Mouse (Mus musculus): ENCODE measurements around the gene Nudt4.

The Nudt4 gene

DNA sequence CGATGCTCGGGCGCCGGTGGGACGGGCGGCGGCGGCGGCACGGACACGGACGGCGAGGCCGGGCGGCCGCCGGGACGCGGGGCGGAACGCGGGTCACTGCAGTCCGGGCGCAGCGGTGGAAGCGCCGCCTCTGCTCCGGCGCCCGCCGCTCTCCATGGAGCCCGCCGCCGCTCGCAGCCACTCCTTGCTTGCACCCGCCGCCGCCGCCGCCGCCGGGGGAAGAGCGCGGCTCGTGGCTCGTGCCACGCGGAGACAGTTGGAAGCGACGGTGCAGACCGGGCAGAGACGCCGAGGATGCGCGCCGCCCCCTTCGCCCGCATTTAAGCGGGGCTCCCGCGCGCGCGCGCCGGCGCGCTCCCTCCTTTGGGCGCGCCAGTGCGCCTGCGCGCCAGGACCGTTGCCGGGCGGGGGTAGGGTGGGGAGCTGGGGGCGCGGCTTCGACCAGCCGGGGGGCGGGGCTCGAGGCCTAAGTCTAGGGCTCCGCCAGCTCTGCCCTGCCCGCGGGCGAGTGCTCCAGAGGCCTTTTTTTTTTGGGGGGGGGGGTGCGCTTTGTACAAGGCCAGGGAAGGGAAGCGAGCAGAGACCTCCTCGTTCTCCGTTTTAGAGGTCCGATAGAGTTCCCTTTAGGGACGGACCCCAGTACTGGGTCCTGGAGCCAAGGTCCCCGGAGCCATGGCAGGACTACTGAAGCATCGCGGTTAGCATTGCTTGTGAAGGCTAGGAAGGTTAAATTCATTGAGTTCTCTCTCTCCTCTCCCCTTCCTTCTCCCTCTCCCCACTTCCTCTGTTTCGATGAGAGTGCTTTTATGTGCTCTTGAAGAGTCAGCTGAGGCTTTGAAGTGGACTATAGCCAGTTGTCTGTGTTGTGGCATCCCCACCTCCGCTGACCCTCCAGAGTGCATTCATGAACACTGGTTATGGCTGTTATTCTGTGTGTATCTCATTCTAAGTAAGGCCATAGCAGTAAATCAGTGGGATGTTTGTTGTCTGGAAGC, at the start of gene Nudt4:
Gene Nudt4, minus strand, starts transcription at position 296 of the 995 bp plus-strand sequence.
- DNase-seq (ENCODE audit: low spot score): peak; percentile 81

DNA sequence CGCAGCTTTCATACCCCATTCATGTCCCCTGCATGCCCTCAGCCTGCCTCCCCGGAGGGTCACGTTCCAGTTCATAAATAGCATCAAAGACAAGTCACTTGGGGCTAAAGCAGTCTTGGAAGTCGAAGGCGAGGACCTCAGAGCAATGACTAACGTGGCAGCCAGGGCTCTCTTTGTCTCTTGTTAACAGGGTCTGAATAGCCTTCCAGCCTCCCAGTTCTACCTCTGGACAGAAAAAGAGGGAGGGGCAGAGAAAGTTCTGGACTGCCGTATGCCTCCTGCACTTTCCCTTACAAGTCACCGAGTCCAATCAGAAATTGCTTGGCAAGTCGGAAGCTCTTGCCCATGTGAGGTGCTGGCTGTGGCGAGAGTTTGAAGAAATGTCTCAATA, 47.4 kb upstream of the Nudt4 start:
- no peak for DNase-seq (ENCODE audit: low spot score)

DNA sequence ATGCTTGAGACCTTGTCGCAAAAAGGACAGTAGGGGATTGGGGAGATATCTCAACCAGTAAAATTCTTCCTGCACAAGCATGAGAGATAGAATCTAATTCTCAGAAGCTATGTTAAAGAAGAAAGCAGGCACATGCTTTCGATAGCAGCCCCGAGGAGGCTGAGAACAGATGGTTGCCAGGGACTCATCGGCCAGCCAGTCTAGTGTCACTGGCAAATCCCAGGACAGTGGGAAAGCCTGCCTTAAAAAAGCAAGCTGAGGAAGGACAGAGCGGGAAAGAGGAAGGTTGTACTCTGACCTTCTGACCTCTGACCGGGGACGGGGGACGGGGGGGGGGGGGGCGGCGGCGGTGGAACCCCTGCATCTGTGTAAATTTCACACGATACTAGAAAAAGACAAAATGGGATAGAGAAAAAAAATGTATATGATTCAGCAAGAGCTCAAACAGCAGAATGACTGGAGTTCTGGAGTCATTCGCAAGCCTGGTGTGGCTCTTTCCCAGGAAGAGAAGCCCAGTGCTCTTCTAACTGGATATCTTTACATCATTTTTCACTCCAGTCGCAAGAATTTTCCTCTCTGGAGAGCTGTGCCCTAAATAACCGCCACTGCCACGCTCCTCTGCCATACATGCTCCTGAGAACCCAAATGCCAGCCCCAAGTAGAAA, 46.9 kb upstream of the Nudt4 start:
- no peak for DNase-seq (ENCODE audit: low spot score)

DNA sequence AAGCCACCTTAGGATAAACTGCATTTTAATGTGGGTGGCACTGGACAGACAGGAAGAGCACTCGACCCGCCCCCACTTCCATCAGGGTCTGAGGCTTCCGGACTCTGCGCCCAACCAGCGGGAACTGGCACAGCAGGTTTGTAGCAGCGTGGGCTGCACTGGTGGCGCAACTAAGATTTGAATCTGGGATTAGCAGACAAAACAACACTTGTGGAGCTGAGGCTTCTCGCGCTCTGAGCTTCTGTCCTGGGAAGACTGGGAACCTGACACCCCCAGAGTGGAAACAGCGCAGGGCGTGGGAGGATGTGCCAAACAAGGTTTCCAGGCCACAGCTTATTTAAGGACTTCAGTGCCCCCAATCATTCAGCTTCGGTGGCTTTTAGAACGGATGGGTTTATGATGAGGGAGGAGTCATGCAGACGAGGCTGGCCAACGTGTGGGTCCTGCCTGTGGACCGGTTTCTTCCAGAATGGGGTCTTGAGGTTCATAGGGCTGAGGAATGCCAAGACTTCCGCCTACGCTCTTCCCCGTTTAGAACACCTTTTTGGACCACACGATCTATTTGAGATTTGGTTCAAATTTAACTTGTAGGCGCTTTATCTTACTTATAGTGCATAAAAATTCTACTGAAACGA, 41.1 kb upstream of the Nudt4 start:
- peak; percentile 17 for DNase-seq (ENCODE audit: low spot score)

DNA sequence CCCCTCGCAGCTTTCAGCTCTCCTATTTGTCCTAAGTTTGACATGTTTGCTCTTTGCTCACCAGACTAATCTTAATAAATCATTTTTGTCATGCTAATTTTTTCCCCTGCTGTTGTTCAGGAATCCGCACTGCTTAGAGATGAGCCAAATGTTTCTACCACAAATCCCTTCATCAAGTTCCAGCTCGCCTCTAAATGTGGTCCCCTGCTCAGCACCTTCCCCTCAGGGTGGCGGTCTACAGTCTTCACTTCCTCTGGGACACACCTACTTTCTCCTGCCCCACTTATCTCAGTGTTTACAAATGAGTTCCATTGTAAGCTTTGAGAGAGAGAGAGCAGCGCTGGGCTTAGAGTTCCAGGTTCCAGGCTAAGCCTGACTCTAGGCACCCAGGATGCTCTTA, 36.6 kb upstream of the Nudt4 start:
- no peak for DNase-seq (ENCODE audit: low spot score)

DNA sequence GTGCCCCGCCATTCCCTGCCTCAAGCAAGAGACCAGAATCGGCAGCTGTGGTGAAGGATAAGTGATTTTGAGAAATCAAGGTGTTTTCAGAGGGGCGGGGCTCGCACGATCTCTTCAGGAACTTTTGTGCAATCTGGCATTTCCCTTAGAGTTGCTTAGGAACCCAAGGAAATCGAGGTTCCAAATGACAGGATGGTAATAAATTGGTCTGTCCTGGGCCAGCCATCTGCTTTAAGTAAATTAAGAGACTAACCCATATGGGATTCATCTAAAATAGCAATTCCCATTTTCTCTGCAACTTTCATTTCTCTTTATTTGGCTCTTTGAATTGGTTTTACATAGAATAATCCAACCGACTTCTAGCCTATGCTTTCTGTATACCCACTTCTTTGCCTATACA, 35.8 kb upstream of the Nudt4 start:
- peak; percentile 30 for DNase-seq (ENCODE audit: low spot score)

DNA sequence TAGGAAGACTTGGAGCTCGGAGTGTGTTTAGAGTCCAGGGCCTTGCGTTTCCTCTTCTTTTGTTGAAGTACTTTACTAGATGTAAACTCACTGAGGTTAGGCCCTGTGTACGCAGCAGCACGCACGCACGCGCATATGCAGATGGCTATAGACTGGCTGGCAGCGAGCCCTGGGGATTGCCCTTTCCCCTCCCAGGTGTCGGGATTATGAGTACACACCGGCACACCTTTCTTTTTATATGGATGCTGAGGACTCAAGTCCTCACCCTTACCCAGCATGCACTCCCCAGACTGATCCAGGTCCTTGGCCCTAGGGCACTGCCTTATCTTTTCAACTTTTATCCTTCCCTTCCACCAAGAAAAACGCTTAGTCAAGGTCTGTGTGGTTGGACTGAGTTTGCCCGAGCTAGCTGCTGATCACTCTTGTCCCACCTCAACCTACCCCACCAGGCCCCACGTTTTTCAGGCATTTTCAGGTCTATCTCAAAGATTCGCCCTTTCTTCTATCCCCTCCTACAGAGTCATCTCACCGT, 34.2 kb upstream of the Nudt4 start:
- DNase-seq (ENCODE audit: low spot score): no peak

DNA sequence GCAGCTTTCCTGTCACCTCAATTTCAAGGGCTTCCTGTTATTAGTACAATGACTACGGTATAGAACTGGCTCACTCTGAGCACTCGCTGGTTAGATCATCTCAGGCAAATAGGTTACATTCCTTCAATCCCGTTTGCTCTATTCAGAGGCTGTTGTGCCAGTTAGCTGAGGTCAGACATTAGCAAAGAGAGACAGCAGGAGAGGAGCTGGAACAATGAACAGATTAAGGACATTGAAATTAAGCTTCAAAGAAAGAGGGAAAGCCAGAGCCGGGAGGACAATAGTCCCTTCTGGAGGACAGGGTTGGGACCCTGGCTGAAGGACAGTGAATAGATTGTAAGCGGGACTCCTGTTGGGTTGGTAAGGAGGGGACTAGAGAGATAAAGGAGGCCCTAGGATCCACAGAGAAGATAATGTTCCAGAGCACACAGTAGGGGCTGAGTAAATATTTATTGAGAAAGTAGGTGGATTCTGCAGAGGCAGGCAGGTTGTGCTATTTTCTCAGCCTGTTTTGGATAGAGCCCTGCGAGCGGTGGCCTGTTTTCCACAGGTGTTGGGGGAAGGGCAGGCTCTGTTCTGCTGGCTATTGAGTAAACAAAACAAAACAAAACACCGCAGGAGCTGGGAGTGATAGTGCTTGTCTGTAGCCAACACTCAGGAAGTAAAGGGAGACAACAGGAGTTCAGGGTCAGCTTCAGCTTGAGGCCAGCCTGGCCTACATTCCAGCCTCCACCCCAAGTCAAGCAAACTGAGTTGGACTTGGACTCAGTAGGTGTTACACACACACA, 32.1 kb upstream of the Nudt4 start:
- no peak for DNase-seq (ENCODE audit: low spot score)

DNA sequence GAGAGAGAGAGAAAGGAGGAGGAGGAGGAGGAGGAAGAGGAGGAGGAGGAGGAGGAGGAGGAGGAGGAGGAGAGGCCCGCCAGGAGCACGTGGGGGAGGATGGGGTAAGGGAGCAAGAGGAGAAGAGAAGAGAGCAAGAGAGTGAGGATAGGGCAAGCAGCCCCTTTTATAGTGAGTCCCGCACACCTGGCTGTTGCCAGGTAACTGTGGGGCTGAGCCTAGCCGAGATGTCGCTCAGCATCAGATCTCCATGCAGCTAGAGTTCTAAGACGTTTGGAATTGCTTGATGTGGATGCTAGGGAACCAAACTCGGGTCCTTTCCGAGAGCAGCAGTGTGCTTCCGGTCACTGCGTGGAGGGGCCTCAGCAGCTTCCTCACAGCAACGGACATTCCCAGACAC, 30.5 kb upstream of the Nudt4 start:
- no peak for DNase-seq (ENCODE audit: low spot score)

DNA sequence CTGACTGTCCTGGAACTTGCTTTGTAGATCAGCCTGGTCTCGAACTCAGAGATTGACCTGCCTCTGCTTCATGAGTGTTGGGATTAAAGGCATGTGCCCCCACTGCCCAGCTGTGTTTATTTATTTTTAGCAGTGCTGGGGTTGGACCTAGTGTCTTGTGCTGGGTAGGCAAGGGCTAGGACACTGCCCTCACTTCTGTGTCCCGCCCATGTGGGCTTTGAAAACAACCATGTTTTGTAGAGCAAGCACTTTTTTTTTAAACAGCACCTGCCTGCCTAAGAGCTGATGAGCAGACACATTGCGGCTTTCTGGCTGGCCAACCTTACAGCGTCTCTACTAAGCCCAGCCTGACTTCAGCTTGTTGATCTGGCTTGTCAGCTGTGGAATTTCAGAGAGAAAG, 27.3 kb upstream of the Nudt4 start:
- no peak for DNase-seq (ENCODE audit: low spot score)

DNA sequence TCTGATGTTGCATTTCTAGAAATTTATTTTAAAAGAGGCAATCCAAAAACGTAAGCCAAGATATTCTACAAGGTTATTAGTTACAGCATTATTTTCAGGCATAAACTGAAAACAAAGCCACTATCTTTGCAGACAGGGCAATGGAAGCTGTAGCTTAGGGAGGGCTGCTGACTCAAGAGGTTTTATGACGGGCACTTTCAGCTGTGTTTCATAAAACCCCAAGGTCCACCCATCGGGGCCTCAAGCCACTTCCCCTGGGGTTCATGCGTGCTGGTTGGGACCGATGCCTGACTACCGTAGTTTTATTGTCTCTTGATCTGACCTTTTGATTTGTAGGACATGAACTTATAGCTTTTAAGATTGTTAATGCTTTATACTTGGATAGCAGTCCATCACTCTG, 26.2 kb upstream of the Nudt4 start:
- DNase-seq (ENCODE audit: low spot score): no peak

DNA sequence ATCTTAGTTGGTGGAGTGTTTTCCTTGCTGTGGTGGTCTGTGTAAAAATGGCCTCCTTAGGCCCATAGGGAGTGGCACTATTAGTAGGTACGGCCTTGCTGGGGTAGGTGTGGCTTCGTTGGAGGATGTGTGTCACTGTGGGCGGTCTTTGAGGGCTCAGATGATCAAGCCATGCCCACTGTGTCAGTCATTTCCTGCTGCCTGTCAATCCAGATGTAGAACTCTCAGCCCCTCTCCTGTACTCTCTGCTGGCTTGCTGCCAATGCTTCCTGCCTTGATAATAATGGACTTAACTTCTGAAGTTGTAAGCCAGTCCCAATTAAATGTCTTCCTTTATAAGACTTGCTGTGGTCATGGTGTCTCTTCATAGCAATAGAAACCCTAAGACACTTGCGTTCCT, 25.2 kb upstream of the Nudt4 start:
- DNase-seq (ENCODE audit: low spot score): no peak

DNA sequence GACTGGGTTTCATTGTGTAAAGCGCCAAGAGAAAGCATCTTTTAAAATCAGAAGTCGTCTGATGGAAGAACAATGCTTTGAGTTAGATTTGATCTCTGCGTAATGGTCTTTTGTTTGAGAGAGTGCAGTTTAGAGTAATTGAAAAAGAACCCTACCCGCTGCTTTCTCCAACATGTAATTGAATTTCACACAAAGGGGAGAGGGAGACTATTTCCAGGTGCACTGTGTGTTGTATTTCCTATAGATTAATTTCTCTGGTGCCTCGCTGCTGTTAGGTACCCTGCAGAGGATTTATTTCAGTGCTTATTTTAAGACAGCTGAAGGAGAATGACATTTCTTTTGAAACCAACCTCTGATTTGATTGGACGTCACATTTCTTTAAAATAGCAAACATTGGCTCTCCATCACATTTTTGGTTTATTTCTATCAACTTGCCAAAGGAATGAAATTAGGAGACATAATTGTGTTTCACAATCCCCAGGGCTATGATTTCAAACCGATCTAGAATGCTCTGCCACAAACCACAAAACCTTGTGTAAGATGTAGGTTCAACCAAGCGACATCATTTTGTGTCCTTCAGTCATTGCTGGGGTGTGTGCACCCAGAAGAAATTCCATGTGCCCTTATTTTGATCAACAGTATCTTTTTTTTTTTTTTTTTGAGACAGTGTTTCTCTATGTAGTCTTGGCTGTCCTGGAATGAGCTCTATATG, 23.7 kb upstream of the Nudt4 start:
- no peak for DNase-seq (ENCODE audit: low spot score)

DNA sequence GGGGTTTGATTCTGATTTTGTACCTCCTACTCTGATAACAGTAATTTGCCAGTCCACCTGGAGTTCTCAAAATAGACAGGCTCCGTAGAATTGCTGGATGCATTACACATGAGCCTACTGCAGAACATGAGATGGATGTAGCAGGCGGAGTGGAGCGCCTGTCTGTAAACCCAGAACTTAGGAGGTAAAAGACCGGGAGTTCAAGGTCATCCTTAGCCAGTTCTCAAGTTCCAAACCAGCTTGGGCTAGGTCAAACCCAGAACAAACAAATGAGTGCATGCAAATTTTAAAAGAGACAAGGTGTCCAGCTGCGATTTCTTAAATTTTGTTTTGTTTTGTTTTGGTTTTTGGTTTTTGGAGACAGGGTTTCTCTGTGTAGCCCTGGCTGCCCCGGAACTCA, 21.6 kb upstream of the Nudt4 start:
- no peak for DNase-seq (ENCODE audit: low spot score)

DNA sequence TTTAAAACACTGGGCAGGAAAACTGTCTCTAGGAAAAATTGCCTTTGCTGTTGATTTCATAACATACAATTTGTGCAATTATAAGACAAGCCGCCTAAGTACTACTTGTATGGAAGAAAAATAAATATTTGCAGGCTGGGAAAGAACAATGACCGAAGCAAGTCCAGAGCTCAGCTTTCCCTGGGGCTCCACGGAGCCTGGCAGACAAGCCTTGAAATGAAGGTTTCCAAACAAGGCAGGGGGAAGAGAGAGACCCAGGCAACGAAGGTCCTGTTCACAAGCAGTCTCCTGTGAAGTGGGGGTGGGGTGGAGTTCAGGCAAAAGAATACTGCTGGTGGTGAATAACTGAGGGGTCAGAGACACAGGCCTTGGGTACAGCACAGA, 13.6 kb upstream of the Nudt4 start:
- DNase-seq (ENCODE audit: low spot score): no peak

DNA sequence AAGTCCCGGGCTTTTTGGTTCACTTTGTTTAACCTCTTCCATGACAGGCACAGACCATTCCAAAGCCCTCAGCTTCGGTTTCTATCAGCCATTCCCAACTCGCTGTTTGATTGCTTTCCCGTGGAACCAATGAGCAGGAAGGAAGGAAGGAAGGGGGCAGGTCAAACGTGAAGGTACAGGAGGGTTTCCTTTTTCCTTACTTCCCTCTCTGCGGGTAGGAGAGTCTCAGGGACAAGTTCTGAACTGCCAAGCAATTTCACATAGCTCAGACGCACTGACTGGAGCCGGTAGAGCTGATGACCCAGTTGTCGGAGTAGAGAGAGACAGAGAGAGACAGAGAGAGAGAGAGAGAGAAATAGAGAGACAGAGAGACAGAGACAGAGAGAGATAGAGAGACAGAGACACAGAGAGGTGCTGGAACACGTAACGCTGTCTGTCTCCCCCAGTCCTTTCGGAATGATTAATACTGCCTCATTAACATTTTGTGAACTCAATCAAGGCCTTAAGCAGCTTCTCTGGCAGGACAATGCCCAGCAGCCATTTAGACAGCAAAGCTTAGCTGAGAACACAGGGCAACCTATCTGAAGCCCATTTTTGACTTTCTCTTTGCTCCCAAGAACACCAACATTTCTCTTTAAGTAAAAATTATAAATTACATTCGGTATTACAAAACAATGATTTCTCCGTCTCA, 13.1 kb upstream of the Nudt4 start:
- DNase-seq (ENCODE audit: low spot score): no peak

DNA sequence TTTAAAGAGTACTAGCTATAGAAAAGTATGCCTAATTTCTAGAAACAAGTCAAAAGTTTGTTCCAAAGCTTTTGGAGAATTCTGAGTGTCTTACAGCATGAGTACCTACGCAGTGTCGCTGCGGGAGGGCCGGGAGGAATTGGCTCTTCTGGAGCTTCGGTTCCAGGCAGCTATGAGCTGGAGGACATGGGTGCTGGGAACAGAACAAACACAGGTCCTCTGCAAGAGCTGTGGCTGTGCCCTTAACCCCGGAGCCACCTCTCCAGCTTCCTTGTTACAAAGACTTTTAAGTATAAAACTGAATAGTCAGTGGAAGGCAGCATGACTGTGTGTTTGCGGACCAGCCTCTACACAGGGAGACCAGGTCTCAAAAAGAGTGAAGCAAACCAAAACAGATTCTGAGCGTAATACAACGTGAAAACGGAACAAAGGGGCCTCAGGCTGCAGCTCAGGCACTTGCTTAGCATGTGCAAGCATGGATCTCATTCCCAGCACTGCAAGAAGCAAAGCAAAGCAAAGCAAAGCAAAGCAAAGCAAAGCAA, 12.0 kb upstream of the Nudt4 start:
- no peak for DNase-seq (ENCODE audit: low spot score)

DNA sequence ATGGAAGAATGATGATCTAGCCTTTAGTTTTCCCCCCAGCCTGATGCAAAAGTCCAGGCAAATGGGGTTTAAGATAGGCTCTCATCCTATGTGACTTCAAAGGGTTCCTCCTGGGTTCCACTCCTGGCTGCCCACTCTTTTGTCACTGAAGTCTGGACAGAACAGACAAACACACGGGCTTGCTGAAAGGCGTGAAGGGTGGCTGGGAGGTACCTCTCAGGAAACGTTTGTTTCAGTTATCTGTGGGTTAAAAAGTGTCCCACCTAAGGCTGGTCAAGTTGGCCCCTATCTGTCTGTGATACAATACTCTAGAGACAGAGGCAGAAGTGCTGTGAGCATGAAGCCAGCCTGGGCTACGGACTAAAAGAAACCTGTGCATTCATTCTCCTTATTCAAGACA, 11.0 kb upstream of the Nudt4 start:
- DNase-seq (ENCODE audit: low spot score): no peak

DNA sequence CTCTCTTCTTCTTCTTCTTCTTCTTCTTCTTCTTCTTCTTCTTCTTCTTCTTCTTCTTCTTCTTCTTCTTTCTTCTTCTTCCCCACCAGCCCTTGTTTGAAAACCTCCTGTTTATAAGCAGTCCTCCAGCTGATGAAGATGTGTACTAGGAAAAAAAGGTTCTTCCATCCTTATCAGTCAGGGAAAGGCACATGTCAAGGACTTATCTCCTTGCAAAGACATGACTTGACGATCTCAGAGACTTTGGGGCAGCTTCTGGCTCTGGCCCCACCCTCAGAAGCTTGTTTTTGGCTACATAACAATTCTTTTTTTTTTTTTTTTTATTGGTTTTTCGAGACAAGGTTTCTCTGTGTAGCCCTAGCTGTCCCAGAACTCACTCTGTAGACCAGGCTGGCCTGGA, 5.5 kb upstream of the Nudt4 start:
- DNase-seq (ENCODE audit: low spot score): no peak

DNA sequence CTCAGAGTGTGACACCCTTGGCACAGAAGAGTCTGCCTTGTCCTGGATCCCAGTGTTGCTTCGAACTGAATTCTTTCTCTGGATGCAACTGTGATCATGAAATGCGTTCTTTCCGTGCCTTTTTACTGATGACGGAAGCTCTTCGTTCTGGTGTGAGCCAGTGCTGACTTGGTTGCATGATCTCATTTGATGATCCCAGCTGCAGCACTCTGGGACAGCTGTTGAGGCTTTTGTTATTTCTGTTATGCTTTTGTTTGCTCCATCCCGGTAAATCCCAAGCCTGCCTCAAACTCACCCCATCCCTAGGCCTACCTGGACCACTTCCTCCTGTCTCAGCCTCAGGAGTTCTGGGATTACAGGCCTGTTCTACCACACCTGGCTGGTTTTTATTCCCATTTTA, 4.1 kb upstream of the Nudt4 start:
- DNase-seq (ENCODE audit: low spot score): no peak

Data from layer of hippocampus, adult 11-12 months (tissue).